Mouse (Mus musculus) intestine, embryonic 15.5 days (tissue): ENCODE measurements around the gene Kif6. TPM values are rescaled to one million over a fixed set of nuclear protein-coding genes. Genes with fewer than 3 reads are reported as not detected.

ENCODE experiments used
- polyA plus RNA-seq: library from polyadenylated mRNA; unstranded; fragments of >200 nt; fragmentation: Nextera tagmentation; extraction: Ambion mirVana; gene quantifications from 2 replicates; pipeline ENCODE4 v1.2.1, GENCODE M21; 2015

Gene Kif6
- polyA plus RNA-seq, 1 experiment from 2014 or later, result 0.97 TPM

Other genes starting within 250 kb of the Kif6 start
- 8.0 and 9.3 TPM in 2 replicates for gene Mocs1, start 186.8 kb upstream of the Kif6 start, polyA plus RNA-seq
- gene Daam2, start 50.8 kb upstream of the Kif6 start, polyA plus RNA-seq, result 3.7 and 3.9 TPM in 2 replicates